Mouse (Mus musculus) pancreas, adult 10 weeks (tissue): ENCODE results near the gene Olfm1. TPM values are rescaled to one million over a fixed set of nuclear protein-coding genes. Genes with fewer than 3 reads are reported as not detected.

ENCODE experiments used
- polyA plus RNA-seq: library from polyadenylated mRNA; stranded (reverse); fragments of 350-450 nt; fragmentation: Illumina TruSeq; extraction: RNeasy Lipid Tissue Mini Kit (QIAGEN cat#74804); gene quantifications from one replicate; pipeline ENCODE4 v1.2.3, GENCODE M21; 2015; ENCODE audit warnings: low read depth, low replicate concordance; ENCODE audit not compliant: insufficient read depth

Gene Olfm1
- 5.2 TPM for polyA plus RNA-seq

GRCm38 (mm10) chr2:28192821-28193689, at the start of gene Olfm1:
TSS of gene Olfm1 (plus strand) at chr2:28192992.

Other genes with a start within 250 kb of the Olfm1 start
- not detected for gene Fcnb, start 108.1 kb upstream of the Olfm1 start, polyA plus RNA-seq